ENCODE assay signal across 8 mouse cellular contexts in genomic region chr8:120562680-120563347, GRCm38 (mm10). TPM values are rescaled to one million over a fixed set of nuclear protein-coding genes. Genes with fewer than 3 reads are reported as not detected.
DNase-seq lines count a peak whose midpoint lies in the region; ATAC-seq and TF ChIP-seq lines count a peak whose summit lies in the region.

No protein-coding gene starts in this region.

- no peaks in the 10 kb centered on the region for H3K27me3 ChIP-seq in heart, embryonic 15.5 days
- no peaks in the 10 kb centered on the region for H3K27me3 ChIP-seq in hindbrain, embryonic 11.5 days (ENCODE audit: control insufficient read depth, insufficient read depth, low read length)
- H3K27me3 ChIP-seq in midbrain, embryonic 11.5 days (ENCODE audit: control insufficient read depth, insufficient read depth, low read length) = no peaks in the 10 kb centered on the region

- 77% methylated on average over 18 of the region's 18 CpGs for WGBS in heart, embryonic 15.5 days
- 80% methylated on average over 18 of the region's 18 CpGs for WGBS in hindbrain, embryonic 11.5 days
- 76% methylated on average over 18 of the region's 18 CpGs for WGBS in midbrain, embryonic 11.5 days

- peaks cover 86% of the 10 kb centered on the region for H3K4me1 ChIP-seq in heart, embryonic 15.5 days (replicated peaks)
- peaks cover 51% of the 10 kb centered on the region for H3K4me1 ChIP-seq in bone marrow macrophage, adult 2 months (ENCODE audit: control insufficient read depth, insufficient read depth, low read length)
- peaks cover 60% of the 10 kb centered on the region for H3K4me1 ChIP-seq in hindbrain, embryonic 11.5 days (replicated peaks; ENCODE audit: control insufficient read depth, insufficient read depth, low read length)
- peaks cover 75% of the 10 kb centered on the region for H3K4me1 ChIP-seq in midbrain, embryonic 11.5 days (ENCODE audit: control insufficient read depth, insufficient read depth, low read length)

- peaks cover 23% of the 10 kb centered on the region for H3K36me3 ChIP-seq in heart, embryonic 15.5 days
- peaks cover 7% of the 10 kb centered on the region for H3K36me3 ChIP-seq in hindbrain, embryonic 11.5 days (ENCODE audit: control insufficient read depth, insufficient read depth, low read length)
- peaks cover 14% of the 10 kb centered on the region for H3K36me3 ChIP-seq in midbrain, embryonic 11.5 days (ENCODE audit: control insufficient read depth, insufficient read depth, low read length)

- no peak overlapping the region for H3K4me3 ChIP-seq in heart, embryonic 15.5 days
- no peak overlapping the region for H3K4me3 ChIP-seq in bone marrow macrophage, adult 2 months (ENCODE audit: insufficient read depth, low read length)
- H3K4me3 ChIP-seq in hindbrain, embryonic 11.5 days (ENCODE audit: low read depth, low read length) = no peak overlapping the region
- no peak overlapping the region for H3K4me3 ChIP-seq in midbrain, embryonic 11.5 days (ENCODE audit: low read depth, low read length)

- TF ChIP-seq CTCF in bone marrow macrophage, adult 2 months (IDR thresholded peaks at IDR 0.05; ENCODE audit: low read depth, low read length) = no peak

- peak overlapping the region; percentile 37; the same call in 1 of the 2 replicates for H3K4me2 ChIP-seq in heart, embryonic 15.5 days
- H3K4me2 ChIP-seq in hindbrain, embryonic 11.5 days (replicated peaks; ENCODE audit: low read depth, low read length) = no peak overlapping the region
- H3K4me2 ChIP-seq in midbrain, embryonic 11.5 days = no peak overlapping the region

- no peak for DNase-seq in heart, adult 9 months (ENCODE audit: low spot score in 2 of 2)
- DNase-seq in hindbrain, embryonic 11.5 days (ENCODE audit: low spot score) = no peak
- no peak for DNase-seq in midbrain, embryonic 11.5 days (ENCODE audit: low spot score, missing footprints)
- DNase-seq in retina, embryonic 14.5 days (ENCODE audit: low spot score) = no peak
- DNase-seq in B cell, adult 2 months = no peak
- no peak for DNase-seq in embryo, embryonic 9.5 days (ENCODE audit: extremely low spot score)

- no peak for TF ChIP-seq POLR2A in bone marrow macrophage, adult 2 months (IDR thresholded peaks at IDR 0.05; ENCODE audit: borderline replicate concordance, low read depth, low read length)

- peak overlapping the region; percentile 25 for H3K9ac ChIP-seq in heart, embryonic 15.5 days
- no peak overlapping the region for H3K9ac ChIP-seq in hindbrain, embryonic 11.5 days (ENCODE audit: low read depth, low read length)
- H3K9ac ChIP-seq in midbrain, embryonic 11.5 days (ENCODE audit: low read length) = no peak overlapping the region

- H3K9me3 ChIP-seq in heart, embryonic 15.5 days (replicated peaks) = no peaks in the 10 kb centered on the region
- H3K9me3 ChIP-seq in hindbrain, embryonic 11.5 days (ENCODE audit: control insufficient read depth, low read length) = no peaks in the 10 kb centered on the region
- H3K9me3 ChIP-seq in midbrain, embryonic 11.5 days (ENCODE audit: control insufficient read depth, low read length) = no peaks in the 10 kb centered on the region

- no peak for ATAC-seq in heart, embryonic 15.5 days (replicated peaks; ENCODE audit: insufficient number of reproducible peaks, insufficient read depth, low FRiP score, low read depth)
- 0 out of 2 replicates have a peak, but pooled peaks have one; percentile 3 for ATAC-seq in hindbrain, embryonic 11.5 days (ENCODE audit: low FRiP score)
- ATAC-seq in midbrain, embryonic 11.5 days (ENCODE audit: low FRiP score) = no peak

- peak overlapping the region; percentile 89 for H3K27ac ChIP-seq in heart, embryonic 15.5 days
- peak overlapping the region; percentile 88 for H3K27ac ChIP-seq in bone marrow macrophage, adult 2 months (ENCODE audit: insufficient read depth, low read depth, low read length)
- H3K27ac ChIP-seq in hindbrain, embryonic 11.5 days (ENCODE audit: low read depth, low read length) = peak overlapping the region; percentile 70
- H3K27ac ChIP-seq in midbrain, embryonic 11.5 days (ENCODE audit: low read depth, low read length) = peak overlapping the region; percentile 49

RNA-seq across cellular contexts. Expression of gene Gins2, which starts 26.3 kb away (rescaled TPM):
- polyA plus RNA-seq in heart, embryonic 15.5 days (2015; fragmentation: Nextera tagmentation; extraction: Ambion mirVana) = 43.9 and 56.2 TPM in 2 replicates
- polyA plus RNA-seq in bone marrow macrophage, adult 2 months (2012; ENCODE audit: insufficient read depth, insufficient read length, missing spikeins) = 16.7 and 23.1 TPM in 2 replicates
- polyA plus RNA-seq in hindbrain, embryonic 11.5 days (2014; fragmentation: Nextera tagmentation; extraction: Ambion mirVana) = 94.8 and 96.9 TPM in 2 replicates
- polyA plus RNA-seq in midbrain, embryonic 11.5 days (2014; fragmentation: Nextera tagmentation; extraction: Ambion mirVana) = 113 and 120 TPM in 2 replicates
